ENCODE assay signal across 23 mouse cellular contexts in genomic region chr4:45480595-45480994, GRCm38 (mm10). TPM values are rescaled to one million over a fixed set of nuclear protein-coding genes. Genes with fewer than 3 reads are reported as not detected.
DNase-seq lines count a peak whose midpoint lies in the region; ATAC-seq and TF ChIP-seq lines count a peak whose summit lies in the region.
"Had no signal": no experiment of that assay in that cellular context is flagged by ENCODE, and none has a peak within 500 bp of the region (broad histone marks: within the 10 kb centered on the region; RNA-seq: fewer than 3 reads in every experiment).

No protein-coding gene starts in this region.

- H3K9ac ChIP-seq in forebrain, embryonic 13.5 days = no peak overlapping the region
- H3K9ac ChIP-seq in heart, embryonic 15.5 days = no peak overlapping the region
- no peak overlapping the region for H3K9ac ChIP-seq in lung, embryonic 14.5 days
- H3K9ac ChIP-seq in midbrain, postnatal 0 days (replicated peaks; ENCODE audit: low read length, poor library complexity, severe bottlenecking) = no peak overlapping the region
- H3K9ac ChIP-seq: forebrain, postnatal 0 days; hindbrain, embryonic 14.5 days; limb, embryonic 13.5 days had no signal

- H3K27me3 ChIP-seq in forebrain, embryonic 10.5 days (ENCODE audit: poor library complexity, severe bottlenecking) = no peaks in the 10 kb centered on the region
- H3K27me3 ChIP-seq in forebrain, embryonic 13.5 days = no peaks in the 10 kb centered on the region
- H3K27me3 ChIP-seq in heart, embryonic 15.5 days = no peaks in the 10 kb centered on the region
- no peaks in the 10 kb centered on the region for H3K27me3 ChIP-seq in lung, embryonic 14.5 days (ENCODE audit: insufficient read depth, low read length)
- H3K27me3 ChIP-seq in midbrain, postnatal 0 days (ENCODE audit: insufficient read depth, low read length) = peaks cover 5% of the 10 kb centered on the region

- H3K4me2 ChIP-seq in forebrain, embryonic 13.5 days = no peak overlapping the region
- H3K4me2 ChIP-seq in heart, embryonic 15.5 days = no peak overlapping the region
- H3K4me2 ChIP-seq in lung, embryonic 14.5 days = no peak overlapping the region
- H3K4me2 ChIP-seq in midbrain, postnatal 0 days (ENCODE audit: low read depth, low read length, poor library complexity, severe bottlenecking) = no peak overlapping the region
- H3K4me2 ChIP-seq: hindbrain, embryonic 14.5 days; limb, embryonic 13.5 days had no signal

- no peak for TF ChIP-seq CTCF in lung, embryonic 14.5 days (IDR thresholded peaks at IDR 0.05; ENCODE audit: low read depth)
- TF ChIP-seq CTCF in midbrain, postnatal 0 days (IDR thresholded peaks at IDR 0.05) = no peak

- peak overlapping the region; percentile 51; the same call in 1 of the 2 replicates for H3K27ac ChIP-seq in forebrain, embryonic 10.5 days
- no peak overlapping the region for H3K27ac ChIP-seq in forebrain, embryonic 13.5 days
- H3K27ac ChIP-seq in heart, embryonic 15.5 days = peak overlapping the region; percentile 65
- peak overlapping the region; percentile 42; the same call in 1 of the 2 replicates for H3K27ac ChIP-seq in lung, embryonic 14.5 days (ENCODE audit: low read depth)
- no peak overlapping the region for H3K27ac ChIP-seq in midbrain, postnatal 0 days (ENCODE audit: low read depth, low read length)
- H3K27ac ChIP-seq: hindbrain, embryonic 14.5 days; kidney, postnatal 0 days; limb, embryonic 13.5 days; macrophage had no signal

- H3K4me1 ChIP-seq in forebrain, embryonic 10.5 days = peaks cover 85% of the 10 kb centered on the region
- H3K4me1 ChIP-seq in forebrain, embryonic 13.5 days = peaks cover 90% of the 10 kb centered on the region
- H3K4me1 ChIP-seq in heart, embryonic 15.5 days (replicated peaks) = peaks cover 97% of the 10 kb centered on the region
- peaks cover 32% of the 10 kb centered on the region for H3K4me1 ChIP-seq in lung, embryonic 14.5 days (ENCODE audit: insufficient read depth)
- H3K4me1 ChIP-seq in midbrain, postnatal 0 days (ENCODE audit: insufficient read depth, low read length) = no peaks in the 10 kb centered on the region

- 74% methylated on average over 3 of the region's 3 CpGs for WGBS in forebrain, embryonic 10.5 days
- WGBS in forebrain, embryonic 13.5 days = 60% methylated on average over 3 of the region's 3 CpGs
- 71% methylated on average over 3 of the region's 3 CpGs for WGBS in heart, embryonic 15.5 days
- WGBS in lung, embryonic 14.5 days = 48% methylated on average over 3 of the region's 3 CpGs
- WGBS in midbrain, postnatal 0 days = 74% methylated on average over 3 of the region's 3 CpGs

- no peak for ATAC-seq in forebrain, embryonic 13.5 days
- no peak for ATAC-seq in heart, embryonic 15.5 days (replicated peaks; ENCODE audit: insufficient number of reproducible peaks, insufficient read depth, low FRiP score, low read depth)
- no peak for ATAC-seq in lung, embryonic 14.5 days (ENCODE audit: insufficient read depth)
- ATAC-seq in midbrain, postnatal 0 days (ENCODE audit: low FRiP score) = no peak
- ATAC-seq: forebrain, postnatal 0 days; inflammation-experienced regulatory T-cells, adult 6 months; midbrain, embryonic 16.5 days had no signal

- H3K9me3 ChIP-seq in forebrain, embryonic 10.5 days = no peaks in the 10 kb centered on the region
- H3K9me3 ChIP-seq in forebrain, embryonic 13.5 days (replicated peaks) = no peaks in the 10 kb centered on the region
- no peaks in the 10 kb centered on the region for H3K9me3 ChIP-seq in heart, embryonic 15.5 days (replicated peaks)
- H3K9me3 ChIP-seq in lung, embryonic 14.5 days (ENCODE audit: low read depth, low read length) = no peaks in the 10 kb centered on the region
- no peaks in the 10 kb centered on the region for H3K9me3 ChIP-seq in midbrain, postnatal 0 days (ENCODE audit: low read length)
- H3K9me3 ChIP-seq: limb, embryonic 13.5 days had no signal

- no peak overlapping the region for H3K4me3 ChIP-seq in forebrain, embryonic 10.5 days
- H3K4me3 ChIP-seq in forebrain, embryonic 13.5 days = no peak overlapping the region
- no peak overlapping the region for H3K4me3 ChIP-seq in heart, embryonic 15.5 days
- H3K4me3 ChIP-seq in lung, embryonic 14.5 days (ENCODE audit: low read depth, low read length) = no peak overlapping the region
- H3K4me3 ChIP-seq in midbrain, postnatal 0 days (ENCODE audit: low read depth, low read length) = no peak overlapping the region
- H3K4me3 ChIP-seq: limb, embryonic 13.5 days had no signal

- no peak for DNase-seq in forebrain, embryonic 10.5 days (ENCODE audit: extremely low spot score, low spot score)
- DNase-seq in heart, adult 8-10 months (ENCODE audit: low spot score) = no peak
- DNase-seq in lung, embryonic 14.5 days = no peak
- DNase-seq in lung, adult 18-20 months = no peak
- DNase-seq in midbrain, postnatal 0 days (ENCODE audit: low spot score) = no peak
- no peak for DNase-seq in cerebellum, adult 11-12 months
- DNase-seq: adrenal gland, postnatal 36 days; cerebellum, adult 9-11 months; forebrain, postnatal 0 days; heart, postnatal 36 days; kidney, adult 18-20 months; layer of hippocampus, postnatal 36 days; right cerebral cortex, adult 18-20 months; right cerebral cortex, postnatal 4 days; thymus, postnatal 14 days had no signal

- H3K36me3 ChIP-seq in forebrain, embryonic 10.5 days (replicated peaks) = peaks cover 4% of the 10 kb centered on the region; the same call in 1 of the 2 replicates
- peaks cover 7% of the 10 kb centered on the region; the same call in 1 of the 2 replicates for H3K36me3 ChIP-seq in forebrain, embryonic 13.5 days (ENCODE audit: poor library complexity, severe bottlenecking)
- H3K36me3 ChIP-seq in heart, embryonic 15.5 days = no peaks in the 10 kb centered on the region
- no peaks in the 10 kb centered on the region for H3K36me3 ChIP-seq in lung, embryonic 14.5 days (ENCODE audit: insufficient read depth)
- H3K36me3 ChIP-seq in midbrain, postnatal 0 days (ENCODE audit: insufficient read depth, low read length) = no peaks in the 10 kb centered on the region
- H3K36me3 ChIP-seq: limb, embryonic 13.5 days had no signal

RNA-seq across cellular contexts. Expression of gene Shb, which starts 51.7 kb away (rescaled TPM):
- polyA plus RNA-seq in forebrain, embryonic 10.5 days (2016; fragmentation: Nextera tagmentation; extraction: Ambion mirVana) = 2.8 and 3.0 TPM in 2 replicates
- 6.5 and 7.2 TPM in 2 replicates for polyA plus RNA-seq in forebrain, embryonic 13.5 days (2015; fragmentation: Nextera tagmentation; extraction: Ambion mirVana)
- 8.6 and 10.7 TPM in 2 replicates for polyA plus RNA-seq in heart, embryonic 15.5 days (2015; fragmentation: Nextera tagmentation; extraction: Ambion mirVana)
- 10 to 100 TPM; 23.7 to 44.2 (median 32.3) TPM for total RNA-seq in heart, adult 8-10 months (2022)
- polyA plus RNA-seq in lung, embryonic 14.5 days (2014; fragmentation: Nextera tagmentation; extraction: Ambion mirVana) = 10.6 TPM in 2 replicates
- total RNA-seq in midbrain, postnatal 0 days (2014; rRNA removed) = 18.1 and 21.9 TPM in 2 replicates
- polyA plus RNA-seq in midbrain, postnatal 0 days (2015; fragmentation: Nextera tagmentation; extraction: Ambion mirVana) = 5.2 and 5.8 TPM in 2 replicates

Comparison
In these comparisons a context has a peak if more than half of its experiments do, and no peak if none do; other contexts are left out.
1. H3K27ac ChIP-seq: peak in forebrain, embryonic 10.5 days (single experiment), heart, embryonic 15.5 days (single experiment) and lung, embryonic 14.5 days (single experiment); none in forebrain, embryonic 13.5 days (single experiment) and midbrain, postnatal 0 days (single experiment).